Mouse (Mus musculus) thymus, adult 2 months (tissue): ENCODE data around the gene Ccdc30.

Source experiments
- CTCF ChIP-seq: fragments of 200-500 bp; IDR thresholded peaks from 2 replicates; pipeline ENCODE4 v1.5.1; 2012; ENCODE audit warnings: mild to moderate bottlenecking, control low read depth, low read length, moderate library complexity, borderline replicate concordance; ENCODE audit not compliant: control insufficient read depth, poor library complexity, insufficient read depth; ENCODE audit errors: extremely low read depth
- POLR2A ChIP-seq: fragments of 200-500 bp; IDR thresholded peaks from 2 replicates; pipeline ENCODE4 v1.6.1; 2012; ENCODE audit warnings: mild to moderate bottlenecking, low read length, control low read depth, moderate library complexity; ENCODE audit not compliant: control insufficient read depth, poor library complexity, insufficient read depth; ENCODE audit errors: extremely low read depth

- TF ChIP-seq CTCF (no peak), POLR2A (no peak)
These were observed 22.6 kb upstream of the Ccdc30 start for GRCm38 (mm10) chr4:119437936-119438335.
